Mouse (Mus musculus) lung, postnatal 25 days (tissue): ENCODE measurements around the gene Snx30.

ENCODE experiments used
- DNase-seq: peaks from one replicate; pipeline ENCODE4 v3.0.0; 2022; ENCODE audit warnings: low spot score

Gene Snx30

DNA sequence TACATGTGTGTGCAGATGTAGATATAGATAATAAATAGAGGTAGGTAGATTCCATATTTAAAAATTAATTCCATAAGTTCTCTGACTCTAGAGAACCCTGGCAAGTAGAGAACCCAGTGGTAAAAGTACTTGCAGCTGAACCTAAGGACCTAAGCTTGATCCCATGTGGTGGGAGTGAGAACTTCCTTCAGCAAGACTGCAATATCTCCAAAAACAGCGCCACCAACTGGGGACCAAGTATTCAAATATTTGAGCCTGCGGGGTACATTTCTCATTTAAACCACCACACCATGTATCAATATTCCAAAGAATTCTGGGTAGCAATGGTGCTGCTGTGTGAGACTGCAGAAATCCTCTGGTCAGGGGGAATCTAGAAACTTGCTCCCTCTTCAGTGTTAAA is 11.5 kb upstream of the Snx30 start:
- no peak for DNase-seq

DNA sequence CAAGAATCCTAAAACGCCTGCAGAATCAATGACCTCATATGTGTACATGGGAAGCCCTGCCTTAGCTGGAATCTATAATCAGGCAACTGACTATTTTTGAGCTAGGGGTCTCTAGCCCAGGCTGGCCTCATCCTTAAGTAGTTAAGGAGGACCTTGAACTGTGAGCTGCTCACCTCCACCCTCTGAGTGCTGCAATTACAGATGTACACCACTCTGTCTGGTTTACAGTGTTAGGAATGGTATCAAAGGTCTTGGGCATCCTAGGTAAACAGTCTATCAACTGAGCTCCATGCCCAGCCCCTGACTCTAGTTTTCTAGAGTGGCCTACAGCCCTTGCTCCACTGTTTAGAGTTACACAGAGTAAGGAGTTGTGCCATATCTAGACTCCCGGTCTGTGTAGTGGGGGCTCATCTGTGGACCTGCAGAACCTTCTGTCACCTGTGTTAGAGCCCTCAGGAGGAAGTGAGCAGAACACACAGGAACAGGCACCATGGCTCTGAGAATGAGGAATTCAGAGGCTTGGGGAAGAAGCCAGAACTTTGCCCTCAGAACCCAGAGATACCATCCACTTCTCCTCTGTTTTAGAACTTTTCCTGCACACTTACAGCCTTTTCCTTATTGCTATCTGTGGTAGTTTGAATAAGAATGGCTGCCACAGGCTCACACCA is 9.7 kb upstream of the Snx30 start:
- DNase-seq = no peak

DNA sequence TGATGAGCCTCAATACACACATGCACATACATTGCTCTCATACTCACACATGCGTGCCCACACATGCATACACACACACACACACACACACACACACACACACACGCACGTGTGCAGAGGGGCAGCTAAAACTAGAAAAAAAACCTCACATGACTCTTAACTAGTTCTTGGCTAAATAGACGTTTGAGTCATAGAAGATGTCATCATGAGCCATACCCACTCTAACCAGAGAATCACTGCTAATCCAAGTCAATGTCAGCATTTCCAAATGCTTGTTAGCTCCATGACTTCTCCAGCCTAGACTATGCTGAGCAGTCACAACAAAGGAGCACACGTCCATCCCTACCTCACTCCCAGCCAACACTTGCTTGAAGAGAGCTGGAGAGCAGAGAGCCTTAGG is 5.5 kb upstream of the Snx30 start:
- no peak for DNase-seq

DNA sequence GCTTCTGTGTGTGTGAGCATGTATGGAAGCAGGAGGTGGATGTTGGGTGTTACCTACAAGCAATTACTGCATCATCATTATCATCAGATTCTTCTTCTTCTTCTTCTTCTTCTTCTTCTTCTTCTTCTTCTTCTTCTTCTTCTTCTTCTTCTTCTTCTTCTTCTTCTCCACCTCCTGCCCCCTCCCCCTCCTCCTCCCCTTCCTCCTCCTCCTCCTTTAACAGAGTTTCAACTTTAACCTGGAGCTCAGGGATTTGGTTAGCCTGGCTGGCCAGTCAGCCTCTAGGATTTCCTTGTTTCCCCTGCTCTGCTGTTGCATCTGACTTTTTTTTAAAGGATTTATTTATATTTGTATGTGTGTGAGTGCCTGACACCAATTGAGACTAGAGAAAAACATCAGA is 4.2 kb upstream of the Snx30 start, which contains the start of gene Inip:
Gene Inip, minus strand, starts transcription at position 101 of the 400 bp plus-strand sequence.
- no peak for DNase-seq

DNA sequence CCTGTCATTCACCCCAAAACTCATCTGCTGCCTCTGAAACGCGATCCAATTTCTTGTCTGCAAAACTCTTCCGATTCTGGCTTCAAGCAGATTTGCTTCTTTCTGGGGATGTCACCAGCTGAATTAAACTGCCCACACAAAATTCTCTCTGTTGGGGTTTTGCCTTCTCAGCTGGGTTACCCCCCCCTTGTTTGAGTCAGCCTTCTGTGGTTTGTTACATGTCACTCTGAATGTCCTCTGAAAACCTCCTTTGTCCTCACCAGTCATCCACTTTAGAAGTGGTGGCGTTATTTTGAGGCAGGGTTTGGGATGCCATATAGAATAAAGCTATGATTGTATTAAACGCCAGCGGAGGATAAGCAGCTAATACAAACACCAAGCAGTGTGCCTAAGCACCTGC is 3.5 kb upstream of the Snx30 start:
- no peak for DNase-seq

DNA sequence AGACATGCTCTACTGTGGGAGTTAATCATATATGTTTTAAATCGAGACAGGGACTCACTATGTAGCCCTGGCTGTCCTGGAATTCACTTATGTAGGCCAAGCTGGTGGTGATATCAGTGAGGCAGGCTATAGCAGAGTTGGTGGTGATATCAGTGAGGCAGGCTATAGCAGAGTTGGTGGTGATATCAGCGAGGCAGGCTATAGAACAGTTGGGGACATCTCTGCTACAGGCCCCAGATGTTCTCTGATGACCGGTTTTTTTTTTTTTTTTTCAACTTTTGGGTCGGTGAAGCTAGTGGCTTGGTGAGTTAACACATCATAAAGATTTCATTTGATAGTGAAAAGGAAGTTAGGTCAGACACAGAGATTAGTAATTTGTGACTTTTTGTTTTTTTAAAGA is 2.8 kb upstream of the Snx30 start:
- no peak for DNase-seq

DNA sequence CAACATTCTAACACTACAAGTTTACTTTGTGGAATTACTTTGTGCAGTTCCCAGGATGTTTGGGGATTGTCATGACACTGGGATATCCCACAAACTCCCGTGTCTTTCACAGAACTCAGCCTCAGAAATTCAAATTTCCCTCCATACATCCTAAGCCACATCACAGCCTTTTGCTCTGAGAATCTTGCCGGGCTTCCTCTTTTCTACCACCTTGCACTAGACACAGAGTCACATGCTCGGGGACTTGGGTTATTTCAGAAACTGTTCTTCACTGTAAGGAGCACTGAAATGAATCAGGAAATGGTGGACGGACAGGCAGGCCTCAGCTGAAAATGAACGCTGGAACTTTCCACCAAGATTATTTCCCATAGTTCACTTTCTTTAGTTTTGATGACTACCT is 2.3 kb upstream of the Snx30 start:
- peak; percentile 51 for DNase-seq

DNA sequence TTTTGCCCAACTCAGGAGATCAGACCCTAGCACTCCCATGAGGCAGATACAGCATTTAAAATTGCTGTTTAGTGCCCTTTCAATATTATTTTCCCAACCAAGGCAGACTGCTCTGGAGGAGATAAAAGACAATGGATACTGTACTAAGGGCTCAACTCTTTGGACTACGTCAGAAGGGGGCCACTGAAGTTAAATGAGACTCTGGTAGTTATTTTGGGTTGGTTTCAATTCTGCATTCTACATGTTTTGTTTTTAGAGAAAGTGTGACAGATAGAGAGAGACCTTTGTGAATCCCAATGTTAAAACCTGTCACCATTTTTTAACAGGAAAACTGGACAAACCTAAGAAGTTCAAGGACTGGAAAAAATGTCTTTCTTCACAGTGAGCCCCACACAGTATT is 886 bp upstream of the Snx30 start:
- DNase-seq = no peak

DNA sequence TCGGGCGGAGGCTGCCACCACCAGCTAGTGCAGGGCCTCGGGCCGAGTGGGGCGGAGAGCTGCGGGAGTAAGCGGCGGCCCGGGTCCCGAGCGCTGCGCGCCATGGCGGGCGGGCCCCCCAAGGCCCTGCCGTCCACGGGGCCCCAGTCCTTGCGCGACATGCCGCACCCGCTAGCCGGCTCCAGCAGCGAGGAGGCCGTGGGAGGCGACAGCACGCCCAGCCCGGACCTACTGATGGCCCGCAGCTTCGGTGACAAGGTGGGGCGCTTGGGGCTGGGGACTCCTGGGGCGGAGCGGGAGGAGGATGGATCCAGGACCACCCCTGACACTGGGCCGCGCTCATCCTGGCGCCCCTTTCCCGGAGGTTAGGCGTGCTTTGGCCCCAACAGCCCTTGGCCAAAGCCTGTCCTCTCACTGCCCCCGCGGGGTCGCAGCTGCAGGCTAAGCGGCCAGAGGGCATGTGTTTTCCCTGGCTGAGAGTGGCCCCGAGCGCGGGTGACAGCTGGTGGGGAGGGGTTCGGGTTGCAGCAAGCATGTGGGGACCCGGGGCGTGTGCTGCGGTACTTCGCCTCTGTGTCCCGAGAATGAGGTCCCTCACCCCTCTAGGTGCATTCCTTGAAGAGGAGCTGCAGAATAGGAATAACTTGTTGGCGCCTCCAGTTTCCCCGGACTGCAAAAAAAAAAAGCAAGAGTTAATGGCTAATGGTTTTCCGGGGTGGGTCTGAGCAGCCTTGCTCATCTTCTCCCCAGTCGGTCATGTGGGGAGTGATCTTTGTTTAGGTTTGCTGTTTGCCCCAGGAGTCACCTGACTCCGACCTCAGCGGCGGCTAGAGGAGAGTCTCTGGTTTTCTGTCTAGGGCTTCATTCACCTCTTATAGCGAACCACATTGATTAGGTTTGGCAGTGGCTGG is 583 bp downstream of the Snx30 start:
- DNase-seq = peak; percentile 57

DNA sequence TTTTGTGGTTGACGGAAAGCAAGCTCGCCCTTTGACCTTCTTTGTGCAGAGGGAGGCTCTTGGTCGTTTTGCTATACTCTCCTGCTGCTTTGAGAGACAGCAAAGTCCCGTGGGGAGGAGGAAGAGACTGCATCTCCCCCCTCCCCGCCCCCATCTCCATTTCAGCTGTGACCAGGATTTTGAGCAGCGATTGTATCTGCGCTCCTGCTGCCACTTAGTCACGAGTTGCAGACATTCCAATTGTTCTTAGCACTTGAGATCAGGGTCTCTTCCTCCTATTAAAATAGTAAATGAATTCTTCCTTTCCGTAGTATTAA is 1.2 kb downstream of the Snx30 start:
- DNase-seq = no peak

DNA sequence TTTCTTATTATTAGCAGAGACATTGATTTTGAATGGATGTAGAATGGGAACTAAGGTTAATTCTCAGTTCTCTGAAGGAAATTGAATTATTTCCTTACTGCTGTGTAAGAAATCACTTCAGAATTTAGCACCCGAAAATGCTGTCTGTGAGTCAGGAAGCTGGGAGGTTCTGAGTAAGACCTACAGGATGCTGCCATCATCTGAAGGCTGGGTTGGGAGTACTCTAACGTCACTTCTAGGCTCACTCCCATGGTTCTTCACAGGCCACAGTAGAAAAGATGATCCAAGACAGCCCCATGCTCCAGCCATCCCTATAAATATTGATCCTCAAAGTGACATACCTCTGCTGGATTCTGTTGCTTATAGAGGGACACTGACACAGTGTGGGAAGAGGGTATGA is 1.9 kb downstream of the Snx30 start:
- no peak for DNase-seq

DNA sequence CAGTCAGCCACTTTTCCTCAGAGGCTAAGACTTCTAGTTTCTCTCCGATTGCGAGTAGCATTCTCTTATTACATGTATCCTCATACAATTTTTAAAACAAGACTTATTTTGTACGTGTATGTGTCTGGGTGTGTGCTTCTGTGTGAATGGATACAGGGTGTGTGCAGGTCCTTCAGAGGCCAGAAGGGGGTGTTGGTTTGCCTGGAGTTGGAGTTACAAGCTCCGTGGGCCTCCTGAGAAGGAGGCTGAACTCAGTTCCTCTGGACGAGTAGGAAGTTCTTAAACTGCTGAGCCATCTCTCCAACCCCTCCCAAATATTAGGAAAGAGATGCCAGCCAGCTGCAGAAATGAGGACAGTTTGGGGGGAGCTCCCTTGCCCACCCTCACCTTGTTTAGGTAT is 2.8 kb downstream of the Snx30 start:
- no peak for DNase-seq

DNA sequence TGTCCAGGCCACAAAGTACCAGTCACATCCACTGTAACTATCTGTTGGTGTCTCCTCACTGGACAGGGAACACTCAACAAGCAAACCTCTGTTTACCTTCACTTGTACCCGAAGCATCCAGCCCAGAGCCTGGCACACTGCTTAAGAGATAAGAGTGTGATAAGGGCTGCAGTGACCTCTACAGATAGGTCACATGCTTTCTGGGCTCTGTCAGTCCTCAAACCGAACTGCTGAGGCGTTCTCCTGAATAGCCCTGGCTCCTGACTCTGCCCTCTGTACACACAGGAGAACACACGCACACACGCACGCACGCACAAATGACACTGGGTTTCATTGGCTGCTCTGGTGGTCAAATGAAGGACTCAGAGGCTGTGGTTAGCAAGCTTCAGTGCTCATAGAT is 8.5 kb downstream of the Snx30 start:
- no peak for DNase-seq

DNA sequence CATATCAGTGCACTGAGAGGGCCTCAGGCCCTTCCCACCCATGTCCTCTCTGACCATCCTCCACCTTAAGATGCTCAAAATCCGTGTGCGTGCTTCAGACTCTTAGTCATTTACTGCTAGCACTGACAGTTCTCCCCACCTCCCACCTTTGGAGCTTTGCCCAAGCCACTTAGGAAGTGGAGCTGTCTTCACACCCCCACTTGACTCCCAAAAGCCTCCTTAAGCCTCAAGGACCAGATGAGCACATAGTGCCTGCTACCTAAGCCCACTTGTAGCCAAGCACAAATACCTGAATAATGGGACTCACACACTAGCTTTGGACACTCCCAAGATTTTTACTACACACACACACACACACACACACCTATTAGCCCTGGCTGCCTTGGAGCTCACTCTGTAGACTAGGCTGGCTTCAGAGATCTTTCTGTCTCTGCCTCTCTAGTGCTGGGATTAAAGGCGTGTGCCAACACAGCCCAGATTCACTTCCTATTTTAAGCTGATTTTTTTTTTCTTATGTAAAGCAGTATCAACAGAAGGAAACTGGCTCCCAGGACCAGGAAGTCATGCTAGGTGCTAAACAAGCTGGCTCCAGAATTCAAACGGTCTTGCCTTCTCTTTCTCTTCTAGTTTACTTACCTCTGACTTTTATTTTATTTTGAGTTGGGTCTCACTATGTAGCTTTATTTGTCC is 9.6 kb downstream of the Snx30 start:
- DNase-seq = peak; percentile 90

DNA sequence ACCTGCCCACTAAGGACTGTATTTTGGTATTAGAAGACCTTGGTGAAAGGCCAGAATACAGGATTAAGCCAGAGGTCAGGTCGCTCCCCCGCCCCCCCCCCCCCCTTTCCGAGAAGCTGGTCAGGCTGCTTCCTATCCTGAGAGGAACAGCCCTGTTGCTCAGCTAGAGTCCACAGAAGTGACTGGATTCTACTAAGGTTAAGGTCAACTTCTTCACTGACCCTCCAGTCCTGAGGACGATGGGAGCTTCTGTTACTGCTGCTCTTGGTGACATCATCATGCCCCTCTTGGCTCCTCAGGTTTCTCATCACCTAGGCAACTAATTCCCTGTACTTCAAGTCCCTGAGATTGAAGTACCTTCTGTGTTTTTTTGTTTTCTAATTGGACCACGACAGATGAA is 10.4 kb downstream of the Snx30 start:
- DNase-seq = no peak

DNA sequence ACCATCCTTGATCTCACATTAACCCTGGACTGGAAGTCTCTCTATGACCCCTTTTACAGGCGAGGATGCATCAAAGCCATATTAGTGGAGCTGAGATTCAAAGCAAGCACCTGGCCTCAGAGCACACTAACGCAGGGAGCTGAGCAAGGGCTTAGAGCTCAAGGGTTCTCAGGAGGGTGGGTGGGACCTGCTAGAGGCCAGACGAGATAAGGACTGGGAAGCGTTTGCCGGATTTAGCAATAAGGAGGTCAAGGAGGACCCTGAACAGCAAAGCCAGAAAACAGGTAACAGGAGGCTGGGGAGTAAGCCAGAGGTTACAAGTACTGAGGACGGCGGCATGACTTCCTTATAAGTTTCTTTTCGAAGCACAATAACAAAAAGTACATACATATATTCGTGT is 10.8 kb downstream of the Snx30 start:
- peak; percentile 83 for DNase-seq

DNA sequence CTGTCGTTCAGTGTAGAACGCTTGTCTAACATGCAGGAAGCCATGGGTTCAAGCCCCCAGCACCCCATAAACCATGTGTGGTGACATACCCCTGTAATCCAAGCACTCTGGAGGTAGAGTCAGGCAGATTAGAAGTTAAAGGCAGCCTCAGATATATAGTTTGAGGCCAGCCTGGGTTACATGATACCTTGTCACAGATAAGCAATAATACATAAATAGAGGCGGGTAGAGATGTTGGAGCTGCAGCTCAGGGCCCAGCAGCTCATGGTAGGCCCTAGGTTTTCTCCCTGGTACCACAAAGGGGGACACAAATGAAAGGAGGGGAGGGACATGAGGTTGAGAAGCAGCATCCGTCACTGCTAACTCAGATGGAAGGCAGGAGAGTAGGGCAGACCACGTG is 12.2 kb downstream of the Snx30 start:
- DNase-seq = no peak

DNA sequence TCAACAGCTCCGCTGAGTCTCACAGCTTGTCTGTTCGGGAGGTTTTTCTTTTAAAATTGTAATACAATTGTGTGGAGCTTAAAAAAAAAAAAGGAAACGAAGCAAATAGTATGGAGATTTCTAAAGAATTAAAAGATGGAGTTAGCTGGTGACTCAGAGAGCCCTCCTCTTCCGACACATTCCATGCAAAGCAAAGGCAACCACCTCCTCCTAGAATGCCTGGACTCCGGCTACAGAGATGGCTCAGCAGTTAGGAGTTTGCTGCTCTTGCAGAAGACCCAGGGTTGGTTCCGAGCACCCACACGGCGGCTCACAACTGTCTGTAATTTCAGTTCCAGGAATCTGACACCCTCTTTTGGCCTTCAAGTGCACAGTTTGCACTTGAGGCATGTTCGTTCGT is 12.9 kb downstream of the Snx30 start:
- DNase-seq = no peak

DNA sequence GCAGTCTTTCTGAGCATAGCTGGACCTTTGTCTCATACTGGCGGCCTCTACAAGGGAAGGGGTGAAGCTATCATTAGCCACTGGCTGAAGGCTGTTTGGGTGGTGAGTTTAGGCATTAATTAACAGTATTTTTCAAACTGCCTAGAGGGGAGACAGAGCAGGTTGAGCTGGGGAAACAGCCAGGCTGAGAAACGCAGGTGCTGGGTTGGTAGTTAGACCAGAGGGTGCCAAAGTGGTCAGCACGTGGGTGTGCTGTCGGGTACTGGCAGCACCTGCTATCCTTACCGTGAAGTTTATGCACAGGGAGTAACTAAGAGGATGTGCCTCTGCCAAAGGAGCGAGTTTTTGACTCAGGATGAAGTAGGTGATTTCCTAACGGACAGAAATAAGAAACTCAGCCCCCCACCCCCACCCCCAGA is 13.4 kb downstream of the Snx30 start:
- no peak for DNase-seq

DNA sequence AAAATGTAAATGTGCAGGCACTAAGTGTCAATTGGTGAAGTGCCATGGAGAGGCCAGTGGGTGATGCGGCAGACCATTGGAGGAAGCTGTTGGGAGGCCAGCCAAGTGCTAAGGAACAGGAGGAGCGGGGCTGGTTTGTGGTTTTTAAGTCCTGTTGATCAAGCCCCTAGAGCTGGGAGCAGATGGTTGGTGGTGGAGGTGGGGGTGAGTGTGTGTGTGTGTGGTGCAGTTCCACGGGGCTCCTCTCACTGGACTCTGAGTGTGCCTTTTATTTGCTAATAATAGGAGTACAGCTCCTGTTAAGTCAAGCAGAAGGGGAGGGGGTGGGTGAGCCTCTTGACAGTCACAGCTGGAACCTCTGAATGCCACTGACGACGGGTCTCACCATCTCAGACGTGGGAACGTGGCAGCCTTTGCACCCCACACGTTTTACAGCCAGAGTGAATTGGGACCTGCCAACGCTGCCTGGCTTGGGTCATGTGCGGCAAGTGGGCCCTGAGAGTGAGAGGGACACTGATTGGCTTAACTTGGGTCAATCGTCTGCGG is 13.9 kb downstream of the Snx30 start:
- peak; percentile 61 for DNase-seq

DNA sequence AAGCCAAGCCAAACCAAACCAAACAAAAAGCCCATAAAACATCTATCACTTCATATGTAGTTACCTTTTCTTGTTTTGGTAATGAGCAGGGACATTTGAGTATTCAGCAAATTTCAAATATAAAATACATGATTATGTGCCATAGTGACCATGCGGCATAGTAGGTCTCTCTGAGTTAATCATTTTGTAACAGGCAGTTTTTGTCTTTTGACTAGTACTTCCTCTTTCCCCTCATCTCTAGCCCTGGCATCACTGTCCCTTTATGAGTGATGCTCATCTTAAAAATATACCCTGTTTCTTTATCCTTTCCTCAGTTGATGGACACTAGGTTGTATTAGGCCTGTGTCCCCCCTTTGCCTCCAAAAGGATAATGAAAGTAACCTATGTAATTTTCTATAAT is 15.9 kb downstream of the Snx30 start:
- no peak for DNase-seq

DNA sequence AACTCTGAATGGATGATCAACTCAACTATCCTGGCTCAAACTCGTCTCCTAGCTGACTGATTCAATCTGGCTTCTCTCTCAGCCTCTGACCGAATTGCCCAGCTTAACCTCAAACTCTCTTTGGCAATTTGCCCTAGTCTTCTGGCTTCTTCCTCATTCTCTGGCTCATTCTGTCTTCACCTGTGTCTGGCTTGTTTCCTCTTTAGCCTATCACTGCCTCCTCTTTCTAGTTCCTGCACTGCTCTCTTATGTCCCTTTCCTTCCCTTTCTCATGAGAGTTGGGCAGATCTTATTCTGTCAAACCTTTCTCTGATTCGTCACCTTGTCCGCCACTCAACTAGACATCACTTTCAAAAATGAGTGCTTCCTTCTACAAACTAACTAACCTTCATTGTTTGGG is 16.5 kb downstream of the Snx30 start:
- peak; percentile 62 for DNase-seq

DNA sequence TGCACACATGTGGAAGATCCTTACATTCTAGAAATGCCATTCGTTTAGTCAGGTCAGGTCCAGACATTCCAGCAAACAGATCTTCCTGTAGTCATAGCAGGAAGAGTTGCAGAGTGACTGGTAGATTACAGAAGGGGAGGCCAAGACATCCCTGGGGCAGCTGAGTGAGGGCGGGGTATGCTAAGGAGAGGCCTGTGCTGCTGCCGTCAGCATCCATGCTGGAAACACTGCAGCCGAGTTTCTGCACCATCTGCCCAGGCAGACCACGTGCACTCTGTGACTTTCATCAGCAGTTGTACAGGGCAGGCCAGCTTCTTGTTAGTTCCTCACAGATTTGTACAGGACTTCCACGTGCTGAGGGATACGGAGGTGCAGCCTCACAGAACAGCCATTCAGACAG is 17.8 kb downstream of the Snx30 start:
- no peak for DNase-seq
